Mouse (Mus musculus): Measurements from ENCODE around the gene Sdhd. TPM values are rescaled to one million over a fixed set of nuclear protein-coding genes. Genes with fewer than 3 reads are reported as not detected.

The Sdhd gene
- total and polyA plus RNA-seq, 3 experiments = 340 to 375 TPM; not detected in 1

DNA sequence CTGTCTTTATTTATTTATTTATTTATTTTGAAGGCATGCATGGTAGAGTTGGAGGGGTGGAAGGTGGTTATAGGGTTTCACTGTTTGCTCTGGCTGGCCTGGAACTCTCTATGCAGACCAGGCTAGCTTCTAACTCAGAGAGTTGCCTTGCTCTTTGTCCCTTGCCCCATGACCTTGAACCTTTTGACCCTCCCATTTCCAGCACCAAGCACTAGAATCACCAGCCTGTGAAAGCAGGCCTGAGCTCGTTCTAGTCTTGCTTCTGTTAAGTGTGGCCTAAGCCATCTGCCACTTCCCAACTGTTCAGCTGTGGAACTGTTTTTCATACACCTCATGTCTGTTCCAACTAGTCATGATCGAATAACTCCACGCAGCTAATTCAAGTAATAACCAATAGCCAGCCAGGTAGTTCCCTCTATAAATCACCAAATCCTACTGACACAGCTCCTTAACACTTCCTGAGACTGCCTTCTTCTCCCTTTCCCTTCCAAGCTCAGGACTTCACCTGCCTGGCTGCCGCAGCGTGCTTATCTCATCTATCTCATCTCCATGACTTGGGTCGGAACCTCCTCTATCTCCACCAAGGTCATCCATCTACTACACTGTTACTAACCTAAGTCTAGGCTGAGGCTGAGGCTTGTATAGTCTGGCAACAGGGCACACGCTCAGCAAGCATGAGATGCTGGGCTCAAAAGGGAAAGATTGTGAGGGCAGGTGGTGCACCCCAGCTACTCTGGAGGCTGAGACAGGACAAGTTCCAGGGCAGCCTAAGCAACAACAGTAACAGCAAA, 1.4 kb downstream of the Sdhd start:
- no peaks in the 10 kb centered on the region for H3K27me3 ChIP-seq (ENCODE audit: control insufficient read depth in 1 of 2, insufficient read depth in 2 of 2, low read length in 2 of 2)
- H3K4me3 ChIP-seq (ENCODE audit: control insufficient read depth in 1 of 2, insufficient read depth in 1 of 2, low read depth in 2 of 2, low read length in 2 of 2) = peak overlapping the region; percentile 63 to 88
- DNase-seq (ENCODE audit: low read depth, low spot score) = peak; percentile 31
- peak overlapping the region; percentile 77 for H3K27ac ChIP-seq (ENCODE audit: control insufficient read depth, low read depth, low read length)
- peaks cover 48% of the 10 kb centered on the region for H3K79me2 ChIP-seq (ENCODE audit: control insufficient read depth, insufficient read depth, low read length, poor library complexity)
- H3K9me3 ChIP-seq (replicated peaks; ENCODE audit: insufficient read depth, low read length) = no peaks in the 10 kb centered on the region
- TF ChIP-seq MXI1 (IDR thresholded peaks at IDR 0.05; ENCODE audit: low read depth, low read length) = no peak
- TF ChIP-seq RAD21 (IDR thresholded peaks at IDR 0.05; ENCODE audit: low read depth, low read length) = no peak
- no peak for TF ChIP-seq MAFK (IDR thresholded peaks at IDR 0.05; ENCODE audit: borderline replicate concordance, low read depth, low read length)
- peak; percentile 22; the same call in 1 of the 2 replicates for TF ChIP-seq GATA1 (IDR thresholded peaks at IDR 0.05; ENCODE audit: low read depth, low read length)
- peak; percentile 46 for TF ChIP-seq SIN3A (IDR thresholded peaks at IDR 0.05; ENCODE audit: low read length)
- TF ChIP-seq SMC3 (IDR thresholded peaks at IDR 0.05; ENCODE audit: low read depth, low read length) = no peak
- no peak for TF ChIP-seq MAX (IDR thresholded peaks at IDR 0.05; ENCODE audit: low read length)
- TF ChIP-seq ZKSCAN1 (IDR thresholded peaks at IDR 0.05; ENCODE audit: low read depth, low read length) = no peak
- peak overlapping the region; percentile 88 for H3K9ac ChIP-seq (ENCODE audit: control insufficient read depth, low read depth, low read length, poor library complexity, severe bottlenecking)
- peaks cover 25 to 28% of the 10 kb centered on the region in 2 experiments for H3K36me3 ChIP-seq (ENCODE audit: control insufficient read depth in 1 of 2, insufficient read depth in 2 of 2, low read length in 2 of 2)
- peaks cover 1 to 23% of the 10 kb centered on the region in 2 experiments; a peak in 2 of 4 replicates for H3K4me1 ChIP-seq (ENCODE audit: control insufficient read depth in 1 of 2, insufficient read depth in 2 of 2, low read length in 2 of 2)

DNA sequence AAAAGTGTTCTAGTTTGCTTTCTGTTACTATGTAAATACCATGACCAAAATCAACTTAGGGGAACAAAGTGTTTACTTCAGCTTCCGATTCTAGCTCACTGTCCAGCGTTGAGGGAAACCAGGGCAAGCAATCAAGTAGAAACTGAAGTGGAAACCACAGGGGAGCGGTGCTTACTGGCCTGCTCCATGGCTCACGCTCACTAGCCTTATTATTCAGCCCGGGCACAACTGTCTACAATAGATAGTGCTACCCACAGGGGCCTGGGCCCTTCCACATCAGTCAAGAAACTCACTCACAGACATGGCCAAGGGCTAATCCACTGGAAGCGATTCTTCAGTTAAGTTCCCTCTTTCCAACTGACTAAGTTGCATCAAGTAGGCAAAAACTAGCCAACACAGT, 2.1 kb downstream of the Sdhd start:
- peak; percentile 81 for TF ChIP-seq TAL1 (IDR thresholded peaks at IDR 0.05; ENCODE audit: low read length)
- no peak for TF ChIP-seq JUND (IDR thresholded peaks at IDR 0.05; ENCODE audit: low read depth, low read length)
- TF ChIP-seq SIN3A (IDR thresholded peaks at IDR 0.05; ENCODE audit: low read length) = peak; percentile 42; the same call in 1 of the 2 replicates
- TF ChIP-seq ETS1 (IDR thresholded peaks at IDR 0.05; ENCODE audit: low read depth, low read length) = 0 out of 2 replicates have a peak, but pooled peaks have one; percentile 13
- TF ChIP-seq TBP (IDR thresholded peaks at IDR 0.05; ENCODE audit: low read depth, low read length) = peak; percentile 42; the same call in 1 of the 2 replicates
- no peak for TF ChIP-seq ZKSCAN1 (IDR thresholded peaks at IDR 0.05; ENCODE audit: low read depth, low read length)
- no peak for TF ChIP-seq E2F4 (IDR thresholded peaks at IDR 0.05; ENCODE audit: borderline replicate concordance, low read depth, low read length)
- TF ChIP-seq MYB (IDR thresholded peaks at IDR 0.05; ENCODE audit: low read depth, low read length) = no peak
- no peak for TF ChIP-seq MYC (IDR thresholded peaks at IDR 0.05; ENCODE audit: low read depth, low read length)
- TF ChIP-seq EP300 (IDR thresholded peaks at IDR 0.05; ENCODE audit: low read depth in 1 of 2, low read length in 2 of 2) = peak; percentile 27 to 31
- no peak for TF ChIP-seq USF2 (IDR thresholded peaks at IDR 0.05; ENCODE audit: borderline replicate concordance in 1 of 2, insufficient read depth in 1 of 2, low read depth in 1 of 2, low read length in 2 of 2)
- Histone ChIP-seq H3K4me1 (ENCODE audit: control insufficient read depth in 1 of 2, insufficient read depth in 2 of 2, low read length in 2 of 2) (peaks cover 1 to 23% of the 10 kb centered on the region in 2 experiments; a peak in 2 of 4 replicates), H3K9ac (ENCODE audit: control insufficient read depth, low read depth, low read length, poor library complexity, severe bottlenecking) (peak overlapping the region; percentile 46), H3K79me2 (ENCODE audit: control insufficient read depth, insufficient read depth, low read length, poor library complexity) (peaks cover 47% of the 10 kb centered on the region), H3K27ac (ENCODE audit: control insufficient read depth, low read depth, low read length) (peak overlapping the region; percentile 67), H3K4me3 (ENCODE audit: control insufficient read depth in 1 of 2, insufficient read depth in 1 of 2, low read depth in 2 of 2, low read length in 2 of 2) (peak overlapping the region; percentile 37 to 63), H3K36me3 (ENCODE audit: control insufficient read depth in 1 of 2, insufficient read depth in 2 of 2, low read length in 2 of 2) (peaks cover 28 to 30% of the 10 kb centered on the region in 2 experiments), H3K9me3 (replicated peaks; ENCODE audit: insufficient read depth, low read length) (no peaks in the 10 kb centered on the region), H3K27me3 (ENCODE audit: control insufficient read depth in 1 of 2, insufficient read depth in 2 of 2, low read length in 2 of 2) (no peaks in the 10 kb centered on the region)
- peak; percentile 76 for DNase-seq (ENCODE audit: low read depth, low spot score)

All from MEL (cell line).